Mouse (Mus musculus): ENCODE measurements around the gene Hhat.

Gene Hhat

GRCm38 (mm10) chr1:192744880-192745239 lies 26.2 kb downstream of the Hhat start:
- DNase-seq (ENCODE audit: low read depth) = no peak

GRCm38 (mm10) chr1:192742394-192743251 lies 28.4 kb downstream of the Hhat start:
- peak; percentile 69 for DNase-seq (ENCODE audit: low read depth)

- DNase-seq (ENCODE audit: low read depth) = peak; percentile 35
Measured at GRCm38 (mm10) chr1:192741896-192742295, 29.1 kb downstream of the Hhat start.

GRCm38 (mm10) chr1:192736524-192736923 lies 34.5 kb downstream of the Hhat start:
- DNase-seq (ENCODE audit: low read depth) = no peak

- DNase-seq (ENCODE audit: low read depth) = no peak
Measured at GRCm38 (mm10) chr1:192736002-192736426, 35.0 kb downstream of the Hhat start.

- no peak for DNase-seq (ENCODE audit: low read depth)
Measured at GRCm38 (mm10) chr1:192730517-192730916, 40.5 kb downstream of the Hhat start.

GRCm38 (mm10) chr1:192726996-192727624 lies 43.9 kb downstream of the Hhat start:
- peak; percentile 67 for DNase-seq (ENCODE audit: low read depth)

GRCm38 (mm10) chr1:192722147-192722546 lies 48.9 kb downstream of the Hhat start:
- DNase-seq (ENCODE audit: low read depth) = peak; percentile 53

GRCm38 (mm10) chr1:192720156-192720555 lies 50.9 kb downstream of the Hhat start:
- DNase-seq (ENCODE audit: low read depth) = no peak

- DNase-seq (ENCODE audit: low read depth) = peak; percentile 67
Measured at GRCm38 (mm10) chr1:192711779-192712348, 59.2 kb downstream of the Hhat start.

GRCm38 (mm10) chr1:192700339-192701073 lies 70.5 kb downstream of the Hhat start:
- no peak for DNase-seq (ENCODE audit: low read depth)

GRCm38 (mm10) chr1:192699101-192699500 lies 71.9 kb downstream of the Hhat start:
- DNase-seq (ENCODE audit: low read depth) = no peak

- no peak for DNase-seq (ENCODE audit: low read depth)
Measured at GRCm38 (mm10) chr1:192696371-192696863, 74.6 kb downstream of the Hhat start.

- DNase-seq (ENCODE audit: low read depth) = no peak
Measured at GRCm38 (mm10) chr1:192693644-192694043, 77.4 kb downstream of the Hhat start.

- DNase-seq (ENCODE audit: low read depth) = peak; percentile 11
Measured at GRCm38 (mm10) chr1:192692982-192693381, 78.0 kb downstream of the Hhat start.

- DNase-seq (ENCODE audit: low read depth) = no peak
Measured at GRCm38 (mm10) chr1:192682219-192682951, 88.6 kb downstream of the Hhat start.

GRCm38 (mm10) chr1:192677236-192677635 lies 93.8 kb downstream of the Hhat start:
- no peak for DNase-seq (ENCODE audit: low read depth)

GRCm38 (mm10) chr1:192663608-192664007 lies 107.4 kb downstream of the Hhat start:
- DNase-seq (ENCODE audit: low read depth) = no peak

GRCm38 (mm10) chr1:192663092-192663491 lies 107.9 kb downstream of the Hhat start:
- DNase-seq (ENCODE audit: low read depth) = peak; percentile 5

- no peak for DNase-seq (ENCODE audit: low read depth)
Measured at GRCm38 (mm10) chr1:192661612-192662011, 109.4 kb downstream of the Hhat start.

- DNase-seq (ENCODE audit: low read depth) = no peak
Measured at GRCm38 (mm10) chr1:192657417-192657816, 113.6 kb downstream of the Hhat start.
